Mouse (Mus musculus) embryonic fibroblast, embryonic 13.5 days (primary cell): ENCODE data around the gene Nxpe4.

Experiments
- CTCF ChIP-seq: IDR thresholded peaks from 2 replicates; pipeline ENCODE4 v1.5.1; 2011; ENCODE audit warnings: mild to moderate bottlenecking, control low read depth, low read length, moderate library complexity, borderline replicate concordance; ENCODE audit not compliant: insufficient read depth
- POLR2A ChIP-seq: IDR thresholded peaks from 2 replicates; pipeline ENCODE4 v1.6.1; 2011; ENCODE audit warnings: low read depth, mild to moderate bottlenecking, control low read depth, low read length, moderate library complexity

GRCm38 (mm10) chr9:48210970-48211369 is 49.1 kb downstream of the Nxpe4 start:
- TF ChIP-seq CTCF: no peak
- TF ChIP-seq POLR2A: no peak
